Mouse (Mus musculus): ENCODE data around the gene Lsmem1. TPM values are rescaled to one million over a fixed set of nuclear protein-coding genes. Genes with fewer than 3 reads are reported as not detected.

Gene Lsmem1
- 2.1 TPM in 2 replicates for polyA plus RNA-seq (2012; rRNA removed)

DNA sequence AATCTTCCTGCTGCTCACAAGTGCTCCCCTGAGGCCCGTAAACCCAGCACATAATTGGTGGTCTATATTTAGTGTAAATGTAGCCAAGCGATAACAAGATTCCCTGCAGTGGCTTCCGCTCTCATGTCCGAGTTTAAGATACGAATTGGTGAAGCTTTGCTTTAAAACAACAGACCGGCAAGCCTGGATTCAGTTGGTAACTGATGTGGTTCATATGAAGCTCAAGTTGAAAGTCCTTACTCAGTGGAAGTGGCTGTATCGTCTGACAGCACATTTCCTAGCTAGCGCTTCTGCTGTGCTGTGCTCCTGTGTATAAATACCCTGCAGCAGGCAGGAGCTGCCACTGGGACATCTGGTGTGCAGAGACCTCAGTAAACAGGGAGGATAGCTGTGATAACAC lies at the start of gene Lsmem1:
Gene Lsmem1, minus strand, starts transcription at position 189 of the 400 bp plus-strand sequence.
- peak in 1 of 2 experiments; percentile 44 for DNase-seq (ENCODE audit: extremely low spot score in 1 of 2, low spot score in 1 of 2)

DNA sequence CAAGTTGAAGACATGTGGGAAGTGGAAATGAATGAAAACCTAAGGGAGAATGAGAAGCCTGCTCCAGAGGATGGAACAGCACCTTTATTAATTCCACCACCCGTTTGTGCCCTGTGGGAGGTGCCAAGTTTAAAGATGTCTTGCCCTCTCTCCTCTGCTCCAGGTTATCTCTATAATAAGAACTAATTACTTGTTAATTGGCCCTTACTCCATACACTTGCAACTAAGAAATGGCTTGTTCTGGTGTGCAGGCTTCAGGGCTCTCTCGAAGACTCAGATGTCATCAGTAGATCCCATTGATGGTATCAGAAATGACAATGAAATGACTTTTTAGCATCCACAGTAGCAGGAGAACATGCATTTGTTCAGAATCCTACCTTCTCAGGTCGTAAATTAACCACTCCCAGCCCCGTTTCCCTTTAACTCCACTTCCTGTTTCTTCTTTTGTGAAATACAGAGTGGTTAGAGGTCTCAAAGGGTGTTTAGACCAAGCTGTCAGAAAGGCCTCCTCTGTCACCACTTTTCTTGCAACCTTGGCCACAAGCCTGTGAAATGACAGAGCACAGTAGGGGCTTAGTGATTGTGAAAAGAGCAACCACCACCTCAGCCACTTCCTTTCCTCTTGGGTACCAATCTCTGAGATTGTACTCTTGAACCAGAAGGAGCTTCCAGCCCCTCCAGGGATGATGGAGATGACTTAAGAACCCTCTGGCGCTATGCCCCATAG lies 49.3 kb upstream of the Lsmem1 start, which contains the start of gene Ifrd1:
Gene Ifrd1, minus strand, starts transcription at position 51 of the 727 bp plus-strand sequence.
- no peak for DNase-seq (ENCODE audit: extremely low spot score in 1 of 2, low spot score in 1 of 2)

DNA sequence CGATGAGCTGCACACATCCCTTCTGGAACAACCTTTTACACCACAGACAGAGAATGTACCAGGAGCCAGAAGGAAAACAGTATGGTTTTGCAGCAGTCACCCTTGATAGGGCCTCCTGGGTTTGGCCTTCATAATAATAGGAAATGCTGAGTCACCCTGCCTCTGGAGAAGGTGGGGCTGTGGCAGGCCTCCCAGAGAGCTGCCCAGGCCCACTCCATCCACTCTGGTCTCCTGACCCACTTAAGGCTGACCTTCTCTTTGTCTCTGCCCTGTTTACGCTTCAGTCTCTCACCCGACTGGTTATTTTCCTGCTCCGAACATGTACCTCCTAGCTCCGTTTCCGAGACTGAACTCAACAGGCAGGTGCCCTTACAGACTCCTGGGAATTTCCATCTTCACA lies 48.7 kb upstream of the Lsmem1 start:
- DNase-seq (ENCODE audit: extremely low spot score in 1 of 2, low spot score in 1 of 2): no peak

DNA sequence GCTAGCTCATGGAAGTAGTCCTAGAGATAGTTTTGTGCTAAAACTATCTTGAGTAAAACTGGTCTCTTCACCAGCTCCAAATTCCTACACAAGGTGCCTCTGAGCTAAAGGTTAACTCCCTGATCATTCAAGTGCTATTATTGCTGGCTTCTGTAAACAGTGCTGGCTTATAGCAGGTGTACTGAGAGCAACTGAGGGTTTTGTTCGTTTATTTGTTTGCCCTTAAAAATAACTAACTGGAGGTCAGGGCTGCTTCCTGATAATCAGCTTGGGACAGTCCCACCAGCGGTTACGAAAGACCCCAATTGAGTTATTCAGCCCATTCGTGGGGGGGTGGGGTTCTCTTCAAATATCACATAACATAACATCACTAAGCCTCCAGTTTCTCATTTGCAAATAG lies 48.1 kb upstream of the Lsmem1 start:
- no peak for DNase-seq (ENCODE audit: extremely low spot score in 1 of 2, low spot score in 1 of 2)

DNA sequence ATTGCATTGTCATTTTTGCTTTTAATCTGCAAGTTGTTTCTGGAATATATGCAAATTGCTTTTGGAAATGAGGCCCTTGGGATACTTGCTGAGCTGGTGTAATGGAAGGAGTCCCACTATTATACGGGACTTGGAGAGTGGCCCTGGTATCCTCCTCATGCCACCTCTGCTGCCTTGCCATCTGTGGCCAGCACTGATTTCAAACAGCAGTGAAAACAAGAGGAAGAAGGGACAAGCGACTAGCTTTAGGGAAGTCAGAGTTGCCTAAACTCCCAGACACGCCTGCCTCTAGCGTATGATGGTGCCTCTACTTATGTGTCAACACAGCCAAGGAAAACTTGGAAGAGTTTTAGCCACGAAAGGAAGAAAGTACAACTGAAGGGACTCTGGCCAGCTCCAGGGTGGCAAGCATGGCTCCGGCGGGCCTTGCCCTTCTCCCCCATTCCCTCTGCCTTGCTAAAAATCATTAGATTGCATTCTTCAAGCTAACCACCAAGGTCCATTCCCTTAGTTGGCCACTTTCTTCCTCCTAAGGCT lies 46.2 kb upstream of the Lsmem1 start:
- DNase-seq (ENCODE audit: extremely low spot score in 1 of 2, low spot score in 1 of 2): no peak

DNA sequence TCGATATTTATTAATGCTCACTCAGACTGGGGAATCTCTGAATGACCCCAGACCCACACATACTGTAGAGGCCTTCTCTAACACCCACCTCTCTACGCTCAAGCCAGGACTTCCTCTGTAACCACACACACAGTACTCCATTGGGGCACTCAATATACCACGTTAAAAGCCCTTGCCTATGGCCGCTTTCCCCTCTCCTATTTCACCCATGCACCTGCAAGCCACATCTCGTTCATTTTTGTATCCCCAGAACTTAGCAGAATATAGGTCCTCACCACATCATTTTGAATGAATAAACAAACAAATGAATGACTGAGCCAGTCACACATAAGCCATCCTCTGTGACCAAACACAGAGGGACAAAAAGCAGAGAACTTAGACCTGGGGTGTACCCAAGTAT lies 45.6 kb upstream of the Lsmem1 start:
- no peak for DNase-seq (ENCODE audit: extremely low spot score in 1 of 2, low spot score in 1 of 2)

DNA sequence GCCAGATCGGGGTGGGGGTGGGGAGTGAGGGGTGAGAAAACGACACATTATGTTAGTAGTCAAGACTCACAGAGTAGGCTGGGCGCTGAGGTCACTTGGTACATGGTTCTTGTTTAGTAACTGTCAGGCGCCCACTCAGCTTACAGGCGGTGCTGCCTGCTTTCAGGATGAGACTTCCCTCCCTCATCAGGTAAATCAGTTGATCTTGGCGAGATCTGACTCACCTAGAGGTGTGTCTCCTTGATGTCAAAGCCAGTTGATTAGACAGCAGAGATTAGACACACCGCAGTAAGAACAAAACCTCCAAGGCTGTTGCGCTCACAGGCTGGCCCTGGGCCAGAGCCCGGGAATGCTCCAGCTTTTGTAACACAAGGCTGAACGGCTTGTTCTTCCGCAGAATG lies 44.5 kb upstream of the Lsmem1 start:
- no peak for DNase-seq (ENCODE audit: extremely low spot score in 1 of 2, low spot score in 1 of 2)

DNA sequence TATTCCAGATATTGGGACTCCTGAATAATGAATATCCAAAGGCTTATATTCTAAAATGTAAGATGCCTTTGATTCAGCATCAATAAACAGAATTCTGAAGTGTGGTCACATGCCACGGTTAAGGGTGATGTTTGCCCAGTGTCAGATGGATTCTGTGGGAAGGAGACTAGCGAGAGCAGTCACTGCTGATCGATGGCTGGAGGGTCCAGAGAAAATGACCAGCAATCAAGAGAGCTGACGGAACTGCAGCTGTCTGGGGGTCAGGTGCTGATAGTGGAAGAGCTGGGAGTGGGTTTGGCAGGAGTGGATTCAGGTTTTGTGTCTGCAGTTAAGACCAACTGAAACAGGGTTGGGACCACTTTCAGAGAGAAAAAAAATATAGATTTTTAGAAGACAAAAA lies 44.0 kb upstream of the Lsmem1 start:
- no peak for DNase-seq (ENCODE audit: extremely low spot score in 1 of 2, low spot score in 1 of 2)

DNA sequence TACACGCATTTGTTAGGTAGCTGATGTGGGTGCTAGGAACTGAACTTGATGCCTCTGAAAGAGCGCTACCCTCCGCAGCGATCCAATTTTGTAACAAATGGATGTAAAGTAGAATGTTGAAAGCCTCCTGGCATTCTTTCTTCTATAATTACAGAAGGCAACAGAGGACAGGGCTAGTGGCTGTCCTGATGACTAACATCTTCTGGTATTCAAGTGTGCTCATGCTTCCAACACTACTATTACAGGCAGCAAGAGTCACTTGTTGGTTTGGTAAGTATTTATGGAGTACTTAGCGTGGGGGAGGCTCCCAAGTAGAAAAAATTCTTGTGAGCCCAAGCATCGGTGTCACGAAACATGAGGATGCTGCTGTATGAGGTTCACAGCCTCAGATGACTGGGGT lies 39.9 kb upstream of the Lsmem1 start:
- no peak for DNase-seq (ENCODE audit: extremely low spot score in 1 of 2, low spot score in 1 of 2)

DNA sequence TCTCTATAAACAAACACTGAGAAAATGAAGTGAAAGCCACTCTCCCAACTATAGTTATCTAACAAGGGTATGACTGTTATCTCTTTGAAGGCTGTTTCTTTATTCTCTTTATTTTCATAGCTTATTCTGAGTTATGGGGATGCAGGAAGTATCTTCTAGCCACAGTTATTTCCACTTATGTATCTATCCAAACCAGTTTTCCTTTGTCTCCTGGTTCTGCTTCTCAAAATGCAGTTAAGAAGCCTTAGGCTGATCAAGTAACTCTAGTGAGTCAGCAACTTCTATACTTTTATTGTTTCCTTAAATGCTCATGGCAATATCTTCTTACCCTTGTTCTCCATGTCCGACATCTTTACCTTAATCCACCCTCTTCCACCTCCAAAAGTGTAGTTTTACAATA lies 32.9 kb upstream of the Lsmem1 start:
- DNase-seq (ENCODE audit: extremely low spot score in 1 of 2, low spot score in 1 of 2): no peak

DNA sequence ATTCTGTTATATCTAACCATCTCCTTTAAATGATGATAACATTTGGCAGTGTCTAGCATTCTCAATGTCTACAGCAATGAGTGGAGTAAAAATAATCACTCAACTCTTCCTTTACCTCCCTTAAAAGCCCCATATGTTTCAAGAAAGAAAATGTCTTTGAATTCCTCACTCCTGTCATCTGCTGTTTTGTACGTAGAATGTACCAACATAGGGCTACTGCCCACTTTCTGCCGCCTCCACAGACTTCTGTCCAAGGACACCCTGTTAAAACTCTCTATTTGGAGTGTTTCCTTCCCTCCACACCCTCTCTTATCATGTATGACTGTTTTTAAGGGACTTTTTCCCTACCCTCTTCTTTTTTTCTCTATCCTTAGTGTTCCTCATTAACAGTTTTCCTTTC lies 32.3 kb upstream of the Lsmem1 start:
- DNase-seq (ENCODE audit: extremely low spot score in 1 of 2, low spot score in 1 of 2): peak; percentile 53 to 67

DNA sequence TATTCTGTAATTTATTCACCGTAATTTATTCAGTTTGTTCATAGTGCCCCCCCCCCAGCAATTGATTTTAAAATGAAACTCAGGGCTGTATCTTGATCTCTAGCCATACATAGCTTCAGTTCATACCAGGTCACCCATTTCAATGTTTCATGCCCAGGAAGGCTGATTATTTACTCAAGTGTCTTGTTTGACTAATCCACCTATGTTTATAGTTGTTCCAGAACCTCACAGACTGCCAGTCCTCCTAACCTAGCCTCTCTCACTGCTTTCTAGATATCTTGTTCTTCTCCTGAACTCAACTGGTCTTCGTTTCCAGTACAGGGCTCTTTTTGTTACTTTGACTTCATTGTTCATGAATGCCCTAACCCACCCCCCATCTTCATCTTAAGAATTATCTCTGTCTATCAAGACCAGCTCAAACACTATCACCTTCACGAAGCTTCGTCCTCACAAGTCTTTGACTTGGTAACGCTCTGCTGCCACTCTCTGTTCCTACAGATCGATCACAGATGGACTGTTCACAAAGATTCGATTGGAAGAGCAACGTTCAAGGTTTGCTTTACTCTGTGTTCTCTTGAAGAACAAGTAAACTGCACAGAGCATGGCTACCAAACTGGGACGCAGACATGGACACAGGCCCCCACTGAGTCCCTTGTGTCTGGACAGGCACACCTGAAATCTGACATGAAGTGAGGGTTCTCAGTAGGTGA lies 25.0 kb upstream of the Lsmem1 start:
- no peak for DNase-seq (ENCODE audit: extremely low spot score in 1 of 2, low spot score in 1 of 2)

DNA sequence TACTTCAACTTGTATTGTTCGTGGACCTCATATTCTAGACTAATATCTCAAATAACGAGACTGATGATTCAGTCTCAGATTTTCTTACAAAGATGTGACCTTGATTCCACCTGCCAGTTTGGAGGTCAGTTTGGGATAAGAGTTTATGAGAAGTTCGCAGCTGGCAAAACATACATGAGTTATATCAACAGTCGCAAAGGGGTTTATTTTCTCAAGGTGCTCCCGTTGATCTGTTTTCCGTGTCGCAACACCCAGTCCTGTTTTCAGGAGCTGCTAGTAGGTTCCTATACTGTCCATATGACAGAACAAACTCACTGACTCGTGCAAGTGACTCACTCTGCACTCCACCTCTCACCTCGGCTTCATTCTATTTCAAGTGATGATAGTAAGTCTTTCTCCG lies 24.4 kb upstream of the Lsmem1 start:
- DNase-seq (ENCODE audit: extremely low spot score in 1 of 2, low spot score in 1 of 2): no peak

DNA sequence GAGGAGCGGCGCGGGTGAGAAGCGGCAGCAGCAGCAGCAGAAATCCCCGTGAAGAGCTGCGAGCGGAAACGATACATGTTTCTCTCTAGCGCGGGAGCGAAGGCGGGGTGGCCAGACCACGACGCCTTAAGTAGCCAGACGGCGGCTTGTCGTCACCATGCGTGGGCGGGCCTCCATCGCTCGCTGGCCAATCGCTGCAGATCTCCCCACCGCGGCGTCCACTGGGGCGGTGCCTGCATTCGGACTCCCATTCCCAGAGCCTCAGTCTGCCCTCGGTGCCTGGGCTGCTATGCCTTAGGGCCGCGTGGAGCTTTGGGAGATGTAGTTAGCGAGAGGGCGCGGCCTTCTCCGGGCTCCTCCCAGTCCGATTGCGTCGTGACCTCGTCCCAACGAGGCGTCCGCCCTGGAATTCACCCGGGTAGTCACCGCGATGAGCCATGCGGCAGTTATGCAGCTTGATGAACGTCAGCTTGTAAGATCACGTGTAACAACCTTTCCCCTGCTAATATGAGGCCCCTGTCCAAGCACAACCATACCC lies 23.9 kb upstream of the Lsmem1 start:
- DNase-seq (ENCODE audit: extremely low spot score in 1 of 2, low spot score in 1 of 2): peak; percentile 99 to 100

DNA sequence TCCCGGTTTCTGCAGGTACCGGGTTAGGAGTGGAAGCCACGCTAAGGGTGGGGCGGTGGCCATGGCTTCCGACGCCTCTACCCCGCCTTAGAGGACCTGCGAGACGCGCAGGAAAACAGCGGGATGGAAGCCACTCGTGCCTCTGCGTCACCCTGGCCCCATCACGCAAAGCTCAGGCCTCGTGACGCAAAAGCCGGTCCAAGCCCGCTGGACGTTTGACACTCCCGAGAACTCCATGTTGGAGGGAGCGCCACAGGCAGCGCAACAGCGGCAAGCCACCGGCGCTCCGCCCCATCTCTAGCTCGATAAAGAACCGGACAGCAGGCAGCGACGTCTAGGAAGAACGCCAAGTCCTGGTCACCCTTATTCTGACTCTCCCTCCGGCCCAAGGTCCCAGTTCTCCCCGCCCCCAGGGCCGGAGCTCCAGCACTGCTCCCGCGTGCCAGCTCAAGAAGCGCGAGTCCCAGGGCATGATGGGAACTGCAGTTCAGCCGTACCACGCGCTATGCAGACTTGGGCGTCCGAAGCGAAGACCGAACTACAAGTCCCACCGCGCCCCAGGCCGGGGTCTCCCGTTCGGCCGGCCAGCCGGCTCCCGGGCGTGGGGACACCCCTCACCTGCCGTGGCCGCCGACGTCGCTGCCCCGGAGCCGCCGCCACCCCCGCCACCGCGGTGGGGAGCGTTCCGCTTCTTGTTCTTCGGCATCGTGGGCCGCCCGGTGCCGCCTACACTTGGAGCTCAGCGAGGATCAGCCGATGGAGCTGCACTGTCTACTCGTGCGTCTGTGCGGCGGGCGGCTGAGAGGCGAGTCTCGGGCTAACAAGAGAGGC lies 23.2 kb upstream of the Lsmem1 start:
- peak; percentile 95 for DNase-seq (ENCODE audit: extremely low spot score in 1 of 2, low spot score in 1 of 2)

DNA sequence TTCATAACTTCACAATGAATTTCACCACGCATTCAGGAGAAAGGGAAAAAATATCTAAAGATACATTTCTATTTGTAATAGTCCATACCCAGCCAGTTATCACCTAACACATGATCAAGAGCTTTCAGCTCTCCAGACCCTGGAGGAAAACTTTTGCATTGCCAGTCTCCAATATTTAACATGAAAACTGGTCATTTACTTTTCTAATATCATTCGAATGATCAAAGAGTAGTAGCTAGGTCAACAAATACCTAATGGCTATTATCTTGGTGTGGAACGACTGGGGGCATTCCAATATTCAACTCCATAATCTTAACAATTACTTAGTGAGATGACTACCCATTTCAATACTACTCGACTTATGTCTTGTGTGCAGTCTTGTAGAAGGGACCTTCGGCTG lies 22.3 kb upstream of the Lsmem1 start:
- no peak for DNase-seq (ENCODE audit: extremely low spot score in 1 of 2, low spot score in 1 of 2)

DNA sequence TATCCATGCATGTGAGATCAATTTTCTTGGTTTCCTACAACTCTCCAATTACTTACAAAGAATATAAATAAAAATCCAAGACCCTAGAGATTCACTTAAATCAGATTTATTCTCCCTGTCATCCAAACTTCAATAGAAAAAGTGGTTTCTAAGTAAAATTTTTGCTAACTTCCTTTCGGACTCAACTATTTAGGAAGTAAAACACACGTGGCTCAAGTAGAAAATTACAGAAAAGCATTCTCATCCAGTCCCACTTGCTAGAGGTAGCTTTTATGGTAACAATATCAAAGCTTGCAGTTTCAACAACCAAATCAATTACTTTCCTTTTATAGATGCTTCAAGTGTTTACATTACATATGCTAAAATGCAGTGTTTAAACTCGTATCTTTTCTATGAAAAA lies 21.6 kb upstream of the Lsmem1 start:
- DNase-seq (ENCODE audit: extremely low spot score in 1 of 2, low spot score in 1 of 2): no peak

DNA sequence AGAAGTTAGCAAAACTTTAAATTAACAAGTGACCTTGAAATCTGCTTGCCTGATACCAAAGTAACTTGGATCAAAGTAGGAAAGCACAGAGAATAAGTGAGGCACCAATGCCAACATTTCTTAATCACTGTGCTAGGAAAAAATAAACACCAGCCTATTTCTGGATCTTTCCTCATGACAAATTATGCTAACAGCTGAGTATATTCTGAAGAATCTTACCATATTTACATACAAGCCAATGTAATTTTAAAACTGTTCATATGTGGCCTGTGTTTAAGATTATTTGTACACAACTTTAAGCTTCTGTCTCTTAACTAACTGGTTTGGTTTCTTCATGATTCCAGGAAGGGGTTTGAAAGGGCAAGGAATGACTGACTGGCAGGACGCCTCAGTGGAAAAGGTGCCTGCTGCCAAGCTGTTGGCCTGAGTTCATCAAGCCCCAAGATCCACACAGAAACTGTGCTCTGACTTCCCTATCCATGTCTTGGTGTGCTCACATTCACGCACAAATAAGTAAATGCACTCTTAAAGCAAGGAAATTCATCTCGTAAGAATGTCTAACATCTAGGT lies 20.8 kb upstream of the Lsmem1 start:
- DNase-seq (ENCODE audit: extremely low spot score in 1 of 2, low spot score in 1 of 2): no peak

DNA sequence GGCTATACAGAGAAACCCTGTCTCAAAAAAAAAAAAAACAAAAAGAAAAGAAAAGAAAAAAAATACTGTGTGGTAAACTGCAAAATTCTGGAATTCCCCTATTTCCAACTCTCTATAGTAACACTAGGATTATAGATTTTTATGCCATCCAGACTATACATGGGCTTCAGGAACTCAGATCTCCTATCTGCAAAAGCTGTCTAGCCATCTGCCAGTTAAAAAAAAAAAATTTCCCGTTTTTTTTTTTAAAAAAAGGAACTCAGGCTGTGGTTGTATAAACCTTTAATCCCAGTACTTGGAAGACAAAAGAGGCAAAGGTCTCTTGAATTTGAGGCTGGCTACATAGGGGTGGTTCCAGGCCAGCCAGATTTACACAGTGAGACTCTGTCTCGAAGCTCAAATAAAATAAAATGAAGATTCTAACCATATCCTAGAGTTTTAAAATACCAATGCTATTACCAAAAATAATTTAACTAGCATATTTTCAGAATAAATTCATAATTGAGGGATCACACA lies 19.2 kb upstream of the Lsmem1 start:
- DNase-seq (ENCODE audit: extremely low spot score in 1 of 2, low spot score in 1 of 2): no peak

DNA sequence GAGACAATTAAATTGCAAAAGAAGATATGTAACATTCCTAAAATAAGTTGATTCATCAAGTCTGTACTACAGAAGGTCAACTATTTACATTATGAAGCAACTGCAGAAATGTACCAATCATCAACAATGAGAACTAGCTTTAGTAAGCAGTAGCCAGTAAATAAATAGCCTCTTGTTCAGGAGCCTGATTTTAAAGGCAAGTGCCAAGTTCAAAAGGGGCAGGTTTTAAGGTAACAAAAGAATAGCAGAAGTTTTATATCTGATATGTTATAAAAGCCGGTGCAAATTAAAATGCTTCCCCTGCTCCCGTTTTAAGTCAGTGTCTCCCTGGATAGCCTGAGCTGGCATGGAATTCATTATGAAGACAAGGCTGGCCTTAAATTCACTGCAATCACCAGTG lies 18.5 kb upstream of the Lsmem1 start:
- DNase-seq (ENCODE audit: extremely low spot score in 1 of 2, low spot score in 1 of 2): no peak

Measured in frontal cortex, adult 2 months (tissue).